Mouse (Mus musculus) heart, adult 2 months (tissue): ENCODE data around the gene Med13l. TPM values are rescaled to one million over a fixed set of nuclear protein-coding genes. Genes with fewer than 3 reads are reported as not detected.
A peak's percentile ranks its signal among the peaks of the same experiment; 100 is the strongest.

Source experiments
- DNase-seq, 2 experiments: peaks; one replicate each; pipeline ENCODE4 v3.0.0; 2021
- H3K27ac ChIP-seq: fragments of 200-600 bp; 2 replicates; pipeline ENCODE4 v1.8.1; 2022
- H3K27me3 ChIP-seq: fragments of 200-500 bp; 2 replicates; pipeline ENCODE4 v1.6.1; 2012; ENCODE audit warnings: mild to moderate bottlenecking, low read length, inconsistent platforms, mixed read lengths; ENCODE audit not compliant: control insufficient read depth, insufficient read depth
- H3K36me3 ChIP-seq: fragments of 200-500 bp; 2 replicates; pipeline ENCODE4 v1.6.1; 2012; ENCODE audit warnings: low read length, inconsistent platforms; ENCODE audit not compliant: control insufficient read depth, insufficient read depth
- H3K4me1 ChIP-seq: fragments of 200-500 bp; 2 replicates; pipeline ENCODE4 v1.6.1; 2011; ENCODE audit warnings: low read length; ENCODE audit not compliant: control insufficient read depth, insufficient read depth
- H3K4me3 ChIP-seq: fragments of 200-600 bp; 2 replicates; pipeline ENCODE4 v1.8.1; 2022
- H3K79me2 ChIP-seq: fragments of 200-500 bp; replicated peaks from 2 replicates; pipeline ENCODE4 v1.6.1; 2012; ENCODE audit warnings: mild to moderate bottlenecking, inconsistent platforms, low read length, moderate library complexity, mixed read lengths; ENCODE audit not compliant: control insufficient read depth, insufficient read depth
- H3K9ac ChIP-seq: fragments of 200-500 bp; 2 replicates; pipeline ENCODE4 v1.6.1; 2012; ENCODE audit warnings: low read depth, mild to moderate bottlenecking, control low read depth, inconsistent platforms, low read length, mixed read lengths
- CTCF ChIP-seq: fragments of 200-600 bp; IDR thresholded peaks from 2 replicates; pipeline ENCODE4 v1.8.1; 2022; ENCODE audit warnings: antibody characterized with exemption, mild to moderate bottlenecking, moderate library complexity
- EP300 ChIP-seq: fragments of 200-500 bp; IDR thresholded peaks from 2 replicates; pipeline ENCODE4 v1.6.1; 2011; ENCODE audit warnings: low read depth, low read length, control low read depth; ENCODE audit not compliant: insufficient read depth
- POLR2A ChIP-seq: fragments of 200-500 bp; IDR thresholded peaks from 2 replicates; pipeline ENCODE4 v1.6.1; 2011; ENCODE audit warnings: mild to moderate bottlenecking, low read depth, low read length, control low read depth; ENCODE audit not compliant: insufficient read depth
- WGBS: fragments of 180-500 bp; shearing (Covaris S2); methylation state at CpG from one replicate; pipeline ENCODE4 v1.1.7; 2018; 5-methylcytosine and 5-hydroxymethylcytosine counted together
- intact Hi-C: fragments of 180-260 bp; cut with DNase I; formaldehyde crosslinking; loops from one replicate; pipeline ENCODE4 v1.15.1; 2025
- polyA plus RNA-seq: library from polyadenylated mRNA; depleted of rRNA; stranded (reverse); fragments of >200 nt; gene quantifications from 2 replicates; pipeline ENCODE4 v1.2.3, GENCODE M21; 2012
- total RNA-seq, 2 experiments: library from RNA; stranded (reverse); gene quantifications; 2 replicates each; pipeline ENCODE4 v1.2.3; 2021

Med13l gene
- total and polyA plus RNA-seq, 3 experiments = 11.0 to 30.8 (median 29.9) TPM

- H3K79me2 ChIP-seq = peaks cover 6% of the 10 kb centered on the region
These were observed 101.3 kb downstream of the Med13l start for GRCm38 (mm10) chr5:118661751-118662150.

GRCm38 (mm10) chr5:118663999-118664398, 103.5 kb downstream of the Med13l start:
- no peak for TF ChIP-seq POLR2A
- TF ChIP-seq EP300 = no peak
- TF ChIP-seq CTCF = no peak
- no peak overlapping the region for H3K9ac ChIP-seq
- peaks cover 12% of the 10 kb centered on the region for H3K4me1 ChIP-seq
- no peaks in the 10 kb centered on the region for H3K27me3 ChIP-seq
- intact Hi-C loops = no loop called here
- H3K4me3 ChIP-seq = no peak overlapping the region
- no peak overlapping the region for H3K27ac ChIP-seq
- DNase-seq = peak; percentile 67 to 74
- peaks cover 6% of the 10 kb centered on the region for H3K79me2 ChIP-seq
- no peaks in the 10 kb centered on the region for H3K36me3 ChIP-seq
- WGBS = 64% methylated on average over 6 of the region's 6 CpGs

More at GRCm38 (mm10) chr5:118661751-118662150, 101.3 kb downstream of the Med13l start:
- H3K9ac ChIP-seq = no peak overlapping the region
- H3K27me3 ChIP-seq = no peaks in the 10 kb centered on the region
- H3K4me3 ChIP-seq = no peak overlapping the region
- intact Hi-C loops = no loop called here
- no peak for TF ChIP-seq CTCF
- no peak for TF ChIP-seq EP300
- no peak for TF ChIP-seq POLR2A
- no peak for DNase-seq
- H3K27ac ChIP-seq = no peak overlapping the region
- WGBS = 72% methylated on average over 5 of the region's 5 CpGs
- H3K4me1 ChIP-seq = peaks cover 12% of the 10 kb centered on the region
- H3K36me3 ChIP-seq = no peaks in the 10 kb centered on the region

- Histone ChIP-seq H3K4me1 (peaks cover 9% of the 10 kb centered on the region), H3K27ac (no peak overlapping the region), H3K27me3 (no peaks in the 10 kb centered on the region), H3K79me2 (peaks cover 7% of the 10 kb centered on the region), H3K9ac (no peak overlapping the region), H3K4me3 (no peak overlapping the region), H3K36me3 (no peaks in the 10 kb centered on the region)
- intact Hi-C loops = no loop called here
- WGBS = 79% methylated on average over 8 of the region's 8 CpGs
- TF ChIP-seq CTCF (no peak), POLR2A (no peak), EP300 (no peak)
- DNase-seq = no peak
These were observed 104.5 kb downstream of the Med13l start for GRCm38 (mm10) chr5:118665023-118665422.

- Histone ChIP-seq H3K79me2 (peaks cover 8% of the 10 kb centered on the region), H3K4me1 (peaks cover 5% of the 10 kb centered on the region), H3K36me3 (no peaks in the 10 kb centered on the region), H3K9ac (no peak overlapping the region), H3K27ac (no peak overlapping the region), H3K4me3 (no peak overlapping the region), H3K27me3 (no peaks in the 10 kb centered on the region)
- DNase-seq = no peak
- intact Hi-C loops = no loop called here
- TF ChIP-seq POLR2A (no peak), CTCF (peak; percentile 32)
- WGBS = 54% methylated on average over 25 of the region's 25 CpGs
These were observed 106.1 kb downstream of the Med13l start for GRCm38 (mm10) chr5:118666437-118667207.

- peaks cover 8% of the 10 kb centered on the region for H3K79me2 ChIP-seq
- H3K27ac ChIP-seq = no peak overlapping the region
- no peak for DNase-seq
- H3K9ac ChIP-seq = no peak overlapping the region
- intact Hi-C loops = no loop called here
- no peak for TF ChIP-seq CTCF
- TF ChIP-seq EP300 = no peak
- no peak for TF ChIP-seq POLR2A
- H3K4me3 ChIP-seq = no peak overlapping the region
- WGBS = 88% methylated on average over 7 of the region's 7 CpGs
- H3K4me1 ChIP-seq = peaks cover 5% of the 10 kb centered on the region
- H3K36me3 ChIP-seq = no peaks in the 10 kb centered on the region
- no peaks in the 10 kb centered on the region for H3K27me3 ChIP-seq
These were observed 107.4 kb downstream of the Med13l start for GRCm38 (mm10) chr5:118667863-118668262.

- H3K36me3 ChIP-seq = peaks cover under 1% of the 10 kb centered on the region; the same call in 1 of the 2 replicates
- no peak for TF ChIP-seq EP300
- no peak for TF ChIP-seq POLR2A
- TF ChIP-seq CTCF = no peak
- no peak overlapping the region for H3K9ac ChIP-seq
- peaks cover 4% of the 10 kb centered on the region for H3K79me2 ChIP-seq
- H3K4me1 ChIP-seq = peaks cover 3% of the 10 kb centered on the region; the same call in 1 of the 2 replicates
- DNase-seq = no peak
- no peak overlapping the region for H3K4me3 ChIP-seq
- 53% methylated on average over 2 of the region's 2 CpGs for WGBS
- intact Hi-C loops = no loop called here
- H3K27me3 ChIP-seq = no peaks in the 10 kb centered on the region
- H3K27ac ChIP-seq = no peak overlapping the region
These were observed 108.5 kb downstream of the Med13l start for GRCm38 (mm10) chr5:118668931-118669330.
